9 mouse cellular contexts compared by ENCODE assay signal in the genomic region with DNA sequence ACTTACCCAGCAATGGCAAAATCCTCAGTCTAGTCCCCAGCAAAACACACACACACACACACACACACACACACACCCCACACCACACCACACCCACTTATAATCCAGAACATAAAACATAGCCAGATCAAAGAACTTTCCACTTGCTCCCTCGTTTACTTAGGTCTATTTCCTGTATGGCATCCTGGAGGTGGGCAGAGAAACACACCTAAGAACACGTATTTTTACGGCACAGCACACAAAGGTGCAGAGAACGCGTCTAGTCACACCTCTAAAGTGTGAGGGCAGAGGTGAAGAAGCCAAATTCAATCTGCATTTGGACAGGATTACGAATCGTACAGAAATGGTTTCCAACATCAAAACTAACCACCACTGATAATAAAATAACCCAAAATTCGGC. TPM values are rescaled to one million over a fixed set of nuclear protein-coding genes. Genes with fewer than 3 reads are reported as not detected.
A peak's percentile ranks its signal among the peaks of the same experiment; 100 is the strongest.
DNase-seq lines count a peak whose midpoint lies in the region; ATAC-seq and TF ChIP-seq lines count a peak whose summit lies in the region.
"Had no signal": no experiment of that assay in that cellular context is flagged by ENCODE, and none has a peak within 500 bp of the region (broad histone marks: within the 10 kb centered on the region; RNA-seq: fewer than 3 reads in every experiment).

No protein-coding gene starts in this region.

- peak overlapping the region; percentile 99 for H3K4me3 ChIP-seq in heart, embryonic 13.5 days
- H3K4me3 ChIP-seq in MEL (ENCODE audit: control insufficient read depth in 1 of 2, insufficient read depth in 1 of 2, low read depth in 2 of 2, low read length in 2 of 2) = peak overlapping the region; percentile 92 to 99
- H3K4me3 ChIP-seq in hindbrain, embryonic 14.5 days (replicated peaks; ENCODE audit: low read length) = peak overlapping the region; percentile 97
- peak overlapping the region; percentile 98 for H3K4me3 ChIP-seq in midbrain, embryonic 13.5 days (replicated peaks)

- peak overlapping the region; percentile 97 for H3K9ac ChIP-seq in heart, embryonic 13.5 days
- peak overlapping the region; percentile 93 for H3K9ac ChIP-seq in MEL (ENCODE audit: control insufficient read depth, low read depth, low read length, poor library complexity, severe bottlenecking)
- H3K9ac ChIP-seq in hindbrain, embryonic 14.5 days = peak overlapping the region; percentile 95
- peak overlapping the region; percentile 95; the same call in 1 of the 2 replicates for H3K9ac ChIP-seq in midbrain, embryonic 13.5 days (replicated peaks)

- no peaks in the 10 kb centered on the region for H3K9me3 ChIP-seq in heart, embryonic 13.5 days
- no peaks in the 10 kb centered on the region for H3K9me3 ChIP-seq in MEL (replicated peaks; ENCODE audit: insufficient read depth, low read length)
- no peaks in the 10 kb centered on the region for H3K9me3 ChIP-seq in hindbrain, embryonic 14.5 days (ENCODE audit: control insufficient read depth, low read length)
- no peaks in the 10 kb centered on the region for H3K9me3 ChIP-seq in midbrain, embryonic 13.5 days

- no peak for ATAC-seq in heart, embryonic 13.5 days (ENCODE audit: extremely low read depth, insufficient number of reproducible peaks, low FRiP score, low TSS enrichment)
- no peak for ATAC-seq in hindbrain, embryonic 14.5 days (ENCODE audit: low FRiP score)
- ATAC-seq in midbrain, embryonic 13.5 days = no peak

- no peak for TF ChIP-seq CTCF in MEL (IDR thresholded peaks at IDR 0.05 in 2 of 3, conservative IDR thresholded peaks at IDR 0.05 in 1 of 3; ENCODE audit: control insufficient read depth in 1 of 3, insufficient read depth in 1 of 3, low read depth in 2 of 3, low read length in 3 of 3, poor library complexity in 1 of 3, severe bottlenecking in 1 of 3)

- H3K27ac ChIP-seq in heart, embryonic 13.5 days (replicated peaks) = no peak overlapping the region; the same call in 1 of the 2 replicates
- no peak overlapping the region for H3K27ac ChIP-seq in MEL (ENCODE audit: control insufficient read depth, low read depth, low read length)
- no peak overlapping the region for H3K27ac ChIP-seq in hindbrain, embryonic 14.5 days
- H3K27ac ChIP-seq in midbrain, embryonic 13.5 days = no peak overlapping the region

- H3K36me3 ChIP-seq in heart, embryonic 13.5 days = no peaks in the 10 kb centered on the region
- peaks cover 0 to 41% of the 10 kb centered on the region in 2 experiments; a peak in 2 of 4 replicates for H3K36me3 ChIP-seq in MEL (ENCODE audit: control insufficient read depth in 1 of 2, insufficient read depth in 2 of 2, low read length in 2 of 2)
- no peaks in the 10 kb centered on the region for H3K36me3 ChIP-seq in hindbrain, embryonic 14.5 days (replicated peaks; ENCODE audit: control insufficient read depth, insufficient read depth)
- H3K36me3 ChIP-seq in midbrain, embryonic 13.5 days = no peaks in the 10 kb centered on the region

- no peak for TF ChIP-seq EP300 in MEL (IDR thresholded peaks at IDR 0.05; ENCODE audit: low read depth in 1 of 2, low read length in 2 of 2)

- no peak for TF ChIP-seq RAD21 in MEL (IDR thresholded peaks at IDR 0.05; ENCODE audit: low read depth, low read length)

- H3K4me2 ChIP-seq in heart, embryonic 13.5 days = peak overlapping the region; percentile 73
- peak overlapping the region; percentile 90 for H3K4me2 ChIP-seq in hindbrain, embryonic 14.5 days (replicated peaks)
- peak overlapping the region; percentile 94 for H3K4me2 ChIP-seq in midbrain, embryonic 13.5 days (replicated peaks)

- H3K79me2 ChIP-seq in MEL (ENCODE audit: control insufficient read depth, insufficient read depth, low read length, poor library complexity) = peaks cover 51% of the 10 kb centered on the region

- H3K4me1 ChIP-seq in heart, embryonic 13.5 days = peaks cover 24% of the 10 kb centered on the region
- peaks cover 18 to 34% of the 10 kb centered on the region in 2 experiments for H3K4me1 ChIP-seq in MEL (ENCODE audit: control insufficient read depth in 1 of 2, insufficient read depth in 2 of 2, low read length in 2 of 2)
- H3K4me1 ChIP-seq in hindbrain, embryonic 14.5 days (replicated peaks; ENCODE audit: control insufficient read depth, insufficient read depth, low read length) = peaks cover 25% of the 10 kb centered on the region
- peaks cover 36% of the 10 kb centered on the region for H3K4me1 ChIP-seq in midbrain, embryonic 13.5 days (replicated peaks)

- peaks cover 17% of the 10 kb centered on the region for H3K27me3 ChIP-seq in heart, embryonic 13.5 days (replicated peaks)
- no peaks in the 10 kb centered on the region for H3K27me3 ChIP-seq in MEL (ENCODE audit: control insufficient read depth in 1 of 2, insufficient read depth in 2 of 2, low read length in 2 of 2)
- H3K27me3 ChIP-seq in hindbrain, embryonic 14.5 days (ENCODE audit: control insufficient read depth, insufficient read depth, low read length) = no peaks in the 10 kb centered on the region
- peaks cover 7% of the 10 kb centered on the region; the same call in 1 of the 2 replicates for H3K27me3 ChIP-seq in midbrain, embryonic 13.5 days

- no peak for DNase-seq in heart, adult 8-10 months (ENCODE audit: low spot score)
- peak; percentile 28 for DNase-seq in MEL (ENCODE audit: low read depth, low spot score)
- no peak for DNase-seq in hindbrain, embryonic 14.5 days (ENCODE audit: low spot score)
- no peak for DNase-seq in frontal cortex, postnatal 36 days (ENCODE audit: low spot score in 2 of 2)
- no peak for DNase-seq in cerebellum, adult 11-12 months
- no peak for DNase-seq in cerebellum, postnatal 36 days
- DNase-seq: kidney, postnatal 14 days had no signal

- no peak for TF ChIP-seq POLR2A in MEL (IDR thresholded peaks at IDR 0.05; ENCODE audit: control insufficient read depth in 1 of 2, insufficient read depth in 1 of 2, low read depth in 1 of 2, low read length in 2 of 2, poor library complexity in 1 of 2)

- 59% methylated on average over 8 of the region's 8 CpGs for WGBS in heart, embryonic 13.5 days
- 78% methylated on average over 8 of the region's 8 CpGs for WGBS in hindbrain, embryonic 14.5 days
- WGBS in midbrain, embryonic 13.5 days = 79% methylated on average over 8 of the region's 8 CpGs

TF ChIP-seq in MEL, 35 proteins besides CTCF, POLR2A, EP300 and RAD21:
- no peak for TF ChIP-seq GATA1 (IDR thresholded peaks at IDR 0.05; ENCODE audit: low read depth, low read length)
- no peak for TF ChIP-seq RCOR1 (IDR thresholded peaks at IDR 0.05; ENCODE audit: low read depth, low read length)
- TF ChIP-seq E2F4 (IDR thresholded peaks at IDR 0.05; ENCODE audit: borderline replicate concordance, low read depth, low read length) = no peak
- TF ChIP-seq MAFK (IDR thresholded peaks at IDR 0.05; ENCODE audit: borderline replicate concordance, low read depth, low read length) = no peak
- TF ChIP-seq CHD2 (IDR thresholded peaks at IDR 0.05; ENCODE audit: low read length) = no peak
- TF ChIP-seq ZNF384 (IDR thresholded peaks at IDR 0.05; ENCODE audit: low read depth, low read length) = no peak
- no peak for TF ChIP-seq MYB (IDR thresholded peaks at IDR 0.05; ENCODE audit: low read depth, low read length)
- TF ChIP-seq ZKSCAN1 (IDR thresholded peaks at IDR 0.05; ENCODE audit: low read depth, low read length) = no peak
- no peak for TF ChIP-seq GABPA (IDR thresholded peaks at IDR 0.05; ENCODE audit: low read depth, low read length)
- TF ChIP-seq ZC3H11A (IDR thresholded peaks at IDR 0.05; ENCODE audit: low read depth, low read length) = no peak
- no peak for TF ChIP-seq KAT2A (conservative IDR thresholded peaks at IDR 0.05; ENCODE audit: low read depth, low read length)
- TF ChIP-seq POLR2AphosphoS5 (IDR thresholded peaks at IDR 0.05; ENCODE audit: borderline replicate concordance, low read depth, low read length) = no peak
- no peak for TF ChIP-seq MXI1 (IDR thresholded peaks at IDR 0.05; ENCODE audit: low read depth, low read length)
- no peak for TF ChIP-seq MEF2A (IDR thresholded peaks at IDR 0.05; ENCODE audit: extremely low read depth, insufficient replicate concordance, low read depth, low read length, poor library complexity, severe bottlenecking)
- TF ChIP-seq POLR2AphosphoS2 (IDR thresholded peaks at IDR 0.05; ENCODE audit: low read length) = no peak

RNA-seq across cellular contexts. Expression of a gene that starts 1.1 kb away (rescaled TPM):
- 11.7 and 11.8 TPM in 2 replicates for polyA plus RNA-seq in heart, embryonic 13.5 days (2015; fragmentation: Nextera tagmentation; extraction: Ambion mirVana)
- total RNA-seq in heart, adult 8-10 months (2022) = 10 to 100 TPM; 13.9 to 15.4 (median 14.6) TPM
- total RNA-seq in MEL (2012; rRNA removed) = 15.3 and 16.7 TPM in 2 replicates
- polyA plus RNA-seq in MEL (2012; ENCODE audit: insufficient read depth in 1 of 2, insufficient read length in 2 of 2, low read depth in 1 of 2, low replicate concordance in 2 of 2, missing spikeins in 1 of 2) = 10 to 100 TPM; 15.3 to 46.1 TPM
- 23.1 and 23.8 TPM in 2 replicates for polyA plus RNA-seq in hindbrain, embryonic 14.5 days (2014; fragmentation: Nextera tagmentation; extraction: Ambion mirVana)
- polyA plus RNA-seq in midbrain, embryonic 13.5 days (2015; fragmentation: Nextera tagmentation; extraction: Ambion mirVana) = 20.5 and 21.4 TPM in 2 replicates

RNA-seq across cellular contexts. Expression of a gene that starts 33.6 kb away (rescaled TPM):
- polyA plus RNA-seq in heart, embryonic 13.5 days (2015; fragmentation: Nextera tagmentation; extraction: Ambion mirVana) = 4.8 and 5.5 TPM in 2 replicates
- 10 to 100 TPM; 11.0 to 13.3 (median 11.6) TPM for total RNA-seq in heart, adult 8-10 months (2022)
- total RNA-seq in MEL (2012; rRNA removed) = 20.3 and 25.9 TPM in 2 replicates
- polyA plus RNA-seq in MEL (2012; ENCODE audit: insufficient read depth in 1 of 2, insufficient read length in 2 of 2, low read depth in 1 of 2, low replicate concordance in 2 of 2, missing spikeins in 1 of 2) = 10 to 100 TPM in 1 of 2 experiments, not detected in 1; 24.0 TPM
- 10.5 and 12.8 TPM in 2 replicates for polyA plus RNA-seq in hindbrain, embryonic 14.5 days (2014; fragmentation: Nextera tagmentation; extraction: Ambion mirVana)
- polyA plus RNA-seq in midbrain, embryonic 13.5 days (2015; fragmentation: Nextera tagmentation; extraction: Ambion mirVana) = 9.4 and 11.8 TPM in 2 replicates
